Mouse (Mus musculus): ENCODE measurements around the gene Tmem33. TPM values are rescaled to one million over a fixed set of nuclear protein-coding genes. Genes with fewer than 3 reads are reported as not detected.

Gene Tmem33
- 99.3 and 106 TPM in 2 replicates for polyA plus RNA-seq (2016; fragmentation: Nextera tagmentation; extraction: Ambion mirVana)

- H3K36me3 ChIP-seq, result peaks cover 19% of the 10 kb centered on the region
- WGBS, result under 1% methylated on average over 67 of the region's 67 CpGs
- peak within 1 kb of the TSS; percentile 88 for H3K9ac ChIP-seq (replicated peaks)
- H3K27me3 ChIP-seq, result no peaks in the 10 kb centered on the region
- peaks cover 18% of the 10 kb centered on the region for H3K4me1 ChIP-seq
- H3K4me3 ChIP-seq, result peak within 1 kb of the TSS; percentile 91
- ATAC-seq (ENCODE audit: low FRiP score, low read depth), result peak; percentile 91
- peak within 1 kb of the TSS; percentile 90 for H3K27ac ChIP-seq (replicated peaks)
- no peaks in the 10 kb centered on the region for H3K9me3 ChIP-seq
- peak within 1 kb of the TSS; percentile 80 for H3K4me2 ChIP-seq (replicated peaks)
Observed at GRCm38 (mm10) chr5:67260531-67261371, at the start of gene Tmem33. TSS of gene Tmem33 (plus strand) at chr5:67260565.

GRCm38 (mm10) chr5:67213168-67213567 lies 47.2 kb upstream of the Tmem33 start:
- no peak overlapping the region for H3K4me2 ChIP-seq (replicated peaks)
- peaks cover 79% of the 10 kb centered on the region for H3K27me3 ChIP-seq
- H3K4me1 ChIP-seq, result peaks cover 21% of the 10 kb centered on the region
- no peak overlapping the region for H3K4me3 ChIP-seq
- H3K9me3 ChIP-seq, result no peaks in the 10 kb centered on the region
- no peak overlapping the region for H3K9ac ChIP-seq (replicated peaks)
- no peak for ATAC-seq (ENCODE audit: low FRiP score, low read depth)
- WGBS, result 25% methylated on average over 5 of the region's 5 CpGs
- no peak overlapping the region for H3K27ac ChIP-seq (replicated peaks)
- no peaks in the 10 kb centered on the region for H3K36me3 ChIP-seq

- no peak overlapping the region for H3K27ac ChIP-seq (replicated peaks)
- peaks cover 21% of the 10 kb centered on the region for H3K4me1 ChIP-seq
- H3K4me2 ChIP-seq (replicated peaks), result peak overlapping the region; percentile 54
- peak; percentile 23 for ATAC-seq (ENCODE audit: low FRiP score, low read depth)
- H3K36me3 ChIP-seq, result no peaks in the 10 kb centered on the region
- H3K4me3 ChIP-seq, result peak overlapping the region; percentile 29
- no peaks in the 10 kb centered on the region for H3K9me3 ChIP-seq
- WGBS, result 1% methylated on average over 28 of the region's 28 CpGs
- peaks cover 93% of the 10 kb centered on the region for H3K27me3 ChIP-seq
- H3K9ac ChIP-seq (replicated peaks), result no peak overlapping the region
Observed at GRCm38 (mm10) chr5:67215121-67216030, 45.0 kb upstream of the Tmem33 start.

GRCm38 (mm10) chr5:67216031-67216778 lies 44.2 kb upstream of the Tmem33 start:
- H3K27me3 ChIP-seq, result peaks cover 90% of the 10 kb centered on the region
- H3K27ac ChIP-seq (replicated peaks), result no peak overlapping the region
- H3K9ac ChIP-seq (replicated peaks), result 0 out of 2 replicates have a peak overlapping the region, but pooled peaks have one; percentile 16
- no peaks in the 10 kb centered on the region for H3K36me3 ChIP-seq
- WGBS, result under 1% methylated on average over 49 of the region's 49 CpGs
- peak overlapping the region; percentile 29 for H3K4me3 ChIP-seq
- H3K4me1 ChIP-seq, result peaks cover 21% of the 10 kb centered on the region
- peak overlapping the region; percentile 54 for H3K4me2 ChIP-seq (replicated peaks)
- peak; percentile 75 for ATAC-seq (ENCODE audit: low FRiP score, low read depth)
- H3K9me3 ChIP-seq, result no peaks in the 10 kb centered on the region

- no peak overlapping the region for H3K27ac ChIP-seq (replicated peaks)
- peak overlapping the region; percentile 29 for H3K4me3 ChIP-seq
- no peaks in the 10 kb centered on the region for H3K36me3 ChIP-seq
- H3K9me3 ChIP-seq, result no peaks in the 10 kb centered on the region
- peak; percentile 5; the same call in 1 of the 2 replicates for ATAC-seq (ENCODE audit: low FRiP score, low read depth)
- H3K4me2 ChIP-seq (replicated peaks), result peak overlapping the region; percentile 54
- H3K4me1 ChIP-seq, result peaks cover 22% of the 10 kb centered on the region
- peaks cover 92% of the 10 kb centered on the region for H3K27me3 ChIP-seq
- no peak overlapping the region for H3K9ac ChIP-seq (replicated peaks)
- WGBS, result 0% methylated on average over 9 of the region's 9 CpGs
Observed at GRCm38 (mm10) chr5:67216779-67217095, 43.6 kb upstream of the Tmem33 start.

- Histone ChIP-seq H3K4me1 (peaks cover 21% of the 10 kb centered on the region), H3K27me3 (peaks cover 91% of the 10 kb centered on the region), H3K27ac (replicated peaks) (no peak overlapping the region), H3K4me3 (peak overlapping the region; percentile 29), H3K36me3 (no peaks in the 10 kb centered on the region), H3K9ac (replicated peaks) (no peak overlapping the region), H3K9me3 (0 out of 2 replicates have a peak, but pooled peaks cover 8% of the 10 kb centered on the region), H3K4me2 (replicated peaks) (peak overlapping the region; percentile 50; the same call in 1 of the 2 replicates)
- ATAC-seq (ENCODE audit: low FRiP score, low read depth), result no peak
- 5% methylated on average over 6 of the region's 6 CpGs for WGBS
Observed at GRCm38 (mm10) chr5:67221901-67222300, 38.5 kb upstream of the Tmem33 start.

- H3K9me3 ChIP-seq, result 0 out of 2 replicates have a peak, but pooled peaks cover 8% of the 10 kb centered on the region
- peak; percentile 72 for ATAC-seq (ENCODE audit: low FRiP score, low read depth)
- H3K27ac ChIP-seq (replicated peaks), result no peak overlapping the region
- peak overlapping the region; percentile 50 for H3K4me2 ChIP-seq (replicated peaks)
- no peak overlapping the region; the same call in 1 of the 2 replicates for H3K9ac ChIP-seq (replicated peaks)
- H3K27me3 ChIP-seq, result peaks cover 93% of the 10 kb centered on the region
- under 1% methylated on average over 44 of the region's 44 CpGs for WGBS
- H3K36me3 ChIP-seq, result no peaks in the 10 kb centered on the region
- peak overlapping the region; percentile 29 for H3K4me3 ChIP-seq
- H3K4me1 ChIP-seq, result peaks cover 21% of the 10 kb centered on the region
Observed at GRCm38 (mm10) chr5:67222440-67223390, 37.6 kb upstream of the Tmem33 start.

- Histone ChIP-seq H3K27ac (replicated peaks) (no peak overlapping the region), H3K9ac (replicated peaks) (no peak overlapping the region), H3K4me2 (replicated peaks) (no peak overlapping the region; the same call in 1 of the 2 replicates), H3K9me3 (0 out of 2 replicates have a peak, but pooled peaks cover 8% of the 10 kb centered on the region), H3K4me3 (no peak overlapping the region), H3K36me3 (no peaks in the 10 kb centered on the region), H3K4me1 (peaks cover 25% of the 10 kb centered on the region), H3K27me3 (peaks cover 93% of the 10 kb centered on the region)
- WGBS, result 3% methylated on average over 15 of the region's 15 CpGs
- no peak for ATAC-seq (ENCODE audit: low FRiP score, low read depth)
Observed at GRCm38 (mm10) chr5:67223391-67224121, 36.8 kb upstream of the Tmem33 start.

- H3K27ac ChIP-seq (replicated peaks), result no peak overlapping the region
Observed at GRCm38 (mm10) chr5:67224122-67224502, 36.3 kb upstream of the Tmem33 start.

GRCm38 (mm10) chr5:67225758-67226157 lies 34.6 kb upstream of the Tmem33 start:
- no peak overlapping the region for H3K27ac ChIP-seq (replicated peaks)
- peaks cover 36% of the 10 kb centered on the region for H3K4me1 ChIP-seq
- H3K27me3 ChIP-seq, result peaks cover 99% of the 10 kb centered on the region
- H3K9me3 ChIP-seq, result 0 out of 2 replicates have a peak, but pooled peaks cover 8% of the 10 kb centered on the region
- no peak overlapping the region for H3K4me3 ChIP-seq
- WGBS, result 38% methylated on average over 7 of the region's 7 CpGs
- H3K9ac ChIP-seq (replicated peaks), result no peak overlapping the region
- H3K4me2 ChIP-seq (replicated peaks), result no peak overlapping the region
- no peak for ATAC-seq (ENCODE audit: low FRiP score, low read depth)
- H3K36me3 ChIP-seq, result no peaks in the 10 kb centered on the region

More at GRCm38 (mm10) chr5:67224122-67224502, 36.3 kb upstream of the Tmem33 start:
- Histone ChIP-seq H3K27me3 (peaks cover 95% of the 10 kb centered on the region), H3K4me2 (replicated peaks) (no peak overlapping the region), H3K9ac (replicated peaks) (no peak overlapping the region), H3K9me3 (0 out of 2 replicates have a peak, but pooled peaks cover 8% of the 10 kb centered on the region), H3K36me3 (no peaks in the 10 kb centered on the region), H3K4me3 (no peak overlapping the region), H3K4me1 (peaks cover 25% of the 10 kb centered on the region)
- 11% methylated on average over 6 of the region's 6 CpGs for WGBS
- ATAC-seq (ENCODE audit: low FRiP score, low read depth), result no peak

Data from midbrain, embryonic 12.5 days (tissue).